Mouse (Mus musculus): ENCODE data around the gene Maats1. TPM values are rescaled to one million over a fixed set of nuclear protein-coding genes. Genes with fewer than 3 reads are reported as not detected.
"Not testable (repeated sequence)": the region's sequence is repeated elsewhere in the genome, so short reads cannot be mapped to it uniquely, and the experiment has no call there.

Gene Maats1
- polyA plus RNA-seq, 1 experiment from 2014 or later = 0.36 TPM

DNA sequence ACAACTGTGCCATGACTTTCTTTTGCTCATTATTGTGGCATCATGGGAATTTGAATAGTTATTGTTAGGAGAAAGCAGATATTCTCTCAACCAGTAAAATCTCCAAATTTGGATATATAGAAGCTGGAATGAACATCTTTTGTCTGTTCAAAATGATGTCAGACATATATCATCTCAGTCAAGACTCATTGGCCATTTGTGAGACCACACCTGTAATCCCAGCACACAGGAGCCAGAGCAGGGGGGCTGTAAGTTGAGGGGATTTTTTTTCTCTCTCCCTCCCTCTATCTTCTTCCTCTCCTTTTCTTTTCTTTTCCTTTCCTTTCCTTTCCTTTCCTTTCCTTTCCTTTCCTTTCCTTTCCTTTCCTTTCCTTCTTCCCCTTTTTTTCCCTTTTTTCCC is 10.9 kb upstream of the Maats1 start:
- Histone ChIP-seq H3K36me3 (replicated peaks) (peaks cover 49% of the 10 kb centered on the region), H3K4me1 (peaks cover 7% of the 10 kb centered on the region), H3K27me3 (ENCODE audit: poor library complexity, severe bottlenecking) (no peaks in the 10 kb centered on the region), H3K4me3 (no peak overlapping the region), H3K27ac (no peak overlapping the region), H3K9me3 (no peaks in the 10 kb centered on the region)
- no peak for DNase-seq (ENCODE audit: extremely low spot score, low spot score)

DNA sequence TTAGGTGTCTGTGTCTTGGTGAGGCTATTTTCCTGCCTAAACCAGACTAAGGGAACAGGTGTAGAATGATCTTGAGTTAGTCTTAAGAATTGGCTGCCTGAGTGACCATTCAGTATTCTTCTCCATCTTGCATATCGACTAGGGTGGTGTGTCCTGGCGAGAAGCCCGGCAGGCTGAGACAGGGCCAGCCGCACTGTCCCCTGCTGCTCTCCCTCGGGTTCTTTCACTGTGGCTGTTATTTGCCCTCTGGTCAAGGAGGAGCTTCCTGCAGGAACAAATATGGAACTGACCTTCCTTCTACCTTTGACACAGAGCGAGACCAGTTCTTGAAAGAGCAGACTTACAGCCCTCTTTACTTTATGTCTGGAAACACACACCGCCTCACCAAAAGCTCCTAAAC is 10.1 kb upstream of the Maats1 start:
- Histone ChIP-seq H3K36me3 (replicated peaks) (peaks cover 48% of the 10 kb centered on the region), H3K4me1 (peaks cover 13% of the 10 kb centered on the region), H3K4me3 (no peak overlapping the region), H3K9me3 (no peaks in the 10 kb centered on the region), H3K27ac (no peak overlapping the region), H3K27me3 (ENCODE audit: poor library complexity, severe bottlenecking) (no peaks in the 10 kb centered on the region)
- 88% methylated on average over 7 of the region's 7 CpGs for WGBS
- DNase-seq (ENCODE audit: extremely low spot score, low spot score) = no peak

DNA sequence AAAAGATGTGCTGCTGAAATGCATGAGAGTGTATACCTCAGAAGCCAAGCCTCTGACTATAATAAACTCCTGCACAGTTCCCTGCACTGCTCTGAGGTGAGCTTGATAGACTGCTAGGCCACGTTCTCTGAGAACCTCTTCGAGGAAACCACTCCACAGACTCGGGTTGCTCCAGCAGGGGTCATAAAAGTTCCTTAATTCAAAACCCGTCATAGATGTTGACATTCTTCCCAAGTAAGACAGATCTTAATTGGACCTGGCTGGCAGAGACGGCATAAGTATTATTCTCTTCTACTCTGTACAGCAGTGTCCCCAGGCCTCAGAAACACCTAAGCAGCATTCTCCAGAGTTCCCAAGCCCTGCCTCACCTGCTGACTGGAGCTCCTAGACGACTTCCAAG is 9.0 kb upstream of the Maats1 start:
- Histone ChIP-seq H3K9me3 (no peaks in the 10 kb centered on the region), H3K27me3 (ENCODE audit: poor library complexity, severe bottlenecking) (no peaks in the 10 kb centered on the region), H3K4me1 (peaks cover 17% of the 10 kb centered on the region), H3K4me3 (no peak overlapping the region), H3K27ac (no peak overlapping the region), H3K36me3 (replicated peaks) (peaks cover 45% of the 10 kb centered on the region)
- no peak for DNase-seq (ENCODE audit: extremely low spot score, low spot score)
- 89% methylated on average over 6 of the region's 6 CpGs for WGBS

DNA sequence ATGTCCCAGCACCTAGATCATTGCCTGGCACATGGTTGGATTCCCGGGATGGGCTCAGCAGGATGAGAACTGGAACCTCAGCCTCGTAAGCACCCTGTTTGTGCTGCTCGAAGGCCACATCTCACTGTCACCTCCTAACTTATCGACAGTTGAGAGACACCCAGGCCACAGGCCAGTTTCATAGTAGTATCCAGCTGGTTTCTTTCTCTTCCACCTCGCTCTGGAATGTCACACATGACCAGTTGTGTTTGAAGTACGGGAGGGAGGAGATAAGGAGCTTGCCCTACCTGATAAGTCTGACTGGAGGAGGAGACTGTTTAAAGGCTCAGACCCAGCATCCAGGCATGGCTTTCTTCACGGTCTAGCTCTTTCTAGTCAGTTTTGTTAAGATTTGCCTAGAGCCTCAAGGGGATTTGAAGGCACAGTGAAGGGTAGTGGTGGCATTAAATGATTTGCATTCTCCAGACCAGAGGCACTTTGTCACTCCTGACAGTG is 8.5 kb upstream of the Maats1 start:
- Histone ChIP-seq H3K36me3 (replicated peaks) (peaks cover 45% of the 10 kb centered on the region), H3K27ac (no peak overlapping the region), H3K4me1 (peaks cover 17% of the 10 kb centered on the region), H3K27me3 (ENCODE audit: poor library complexity, severe bottlenecking) (no peaks in the 10 kb centered on the region), H3K9me3 (no peaks in the 10 kb centered on the region), H3K4me3 (no peak overlapping the region)
- WGBS = 89% methylated on average over 7 of the region's 7 CpGs
- DNase-seq (ENCODE audit: extremely low spot score, low spot score) = no peak

DNA sequence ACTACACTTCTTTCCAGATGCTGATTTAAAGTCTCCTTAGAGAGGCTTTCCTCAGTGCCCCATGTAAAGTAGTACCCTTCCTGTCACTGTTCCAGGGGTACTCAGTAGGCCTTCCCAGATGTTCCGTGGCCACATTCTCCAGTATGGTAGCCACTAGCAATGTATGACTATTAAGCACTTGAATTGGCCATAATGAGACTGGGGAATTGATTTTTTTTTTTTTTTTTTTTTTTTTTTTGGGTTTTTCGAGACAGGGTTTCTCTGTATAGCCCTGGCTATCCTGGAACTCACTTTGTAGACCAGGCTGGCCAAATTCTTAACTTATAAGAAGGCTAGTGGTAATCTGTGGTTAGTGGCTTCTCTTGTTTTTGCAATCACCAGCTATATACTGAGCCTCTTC is 7.9 kb upstream of the Maats1 start:
- WGBS = 90% methylated on average over 2 of the region's 2 CpGs
- Histone ChIP-seq H3K9me3 (no peaks in the 10 kb centered on the region), H3K36me3 (replicated peaks) (peaks cover 45% of the 10 kb centered on the region), H3K27me3 (ENCODE audit: poor library complexity, severe bottlenecking) (no peaks in the 10 kb centered on the region), H3K4me3 (no peak overlapping the region), H3K4me1 (peaks cover 17% of the 10 kb centered on the region), H3K27ac (no peak overlapping the region)
- no peak for DNase-seq (ENCODE audit: extremely low spot score, low spot score)

DNA sequence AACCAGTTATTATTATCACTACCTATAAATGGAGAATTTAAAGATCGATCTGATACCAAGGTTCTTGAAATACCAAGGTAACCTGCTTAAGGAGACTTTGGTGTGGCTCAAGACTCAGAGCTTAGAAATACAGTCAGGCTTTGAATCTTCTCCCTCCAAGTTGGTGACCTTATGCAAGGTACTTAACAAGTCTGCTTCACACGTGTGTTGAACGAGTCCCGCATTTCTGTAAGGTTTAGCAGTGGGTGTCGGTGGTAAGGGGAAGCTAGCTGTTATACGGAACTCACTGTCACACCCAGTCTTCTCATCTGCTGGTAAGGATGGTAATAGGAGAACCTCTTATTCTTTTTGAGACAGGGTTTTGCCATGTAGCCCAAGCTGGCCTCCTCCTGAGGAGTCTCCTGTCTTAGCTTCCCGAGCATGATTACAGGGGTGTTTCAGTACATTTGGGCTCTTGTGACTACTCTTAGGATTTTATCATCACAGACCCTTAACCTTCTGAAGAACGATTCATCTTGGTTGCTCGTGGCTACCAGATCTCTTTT is 6.3 kb upstream of the Maats1 start:
- peaks cover 41% of the 10 kb centered on the region for H3K36me3 ChIP-seq (replicated peaks)
- no peak for DNase-seq (ENCODE audit: extremely low spot score, low spot score)
- peaks cover 17% of the 10 kb centered on the region for H3K4me1 ChIP-seq
- no peak overlapping the region for H3K27ac ChIP-seq
- H3K27me3 ChIP-seq (ENCODE audit: poor library complexity, severe bottlenecking) = no peaks in the 10 kb centered on the region
- no peaks in the 10 kb centered on the region for H3K9me3 ChIP-seq
- H3K4me3 ChIP-seq = no peak overlapping the region
- WGBS = 94% methylated on average over 9 of the region's 9 CpGs

DNA sequence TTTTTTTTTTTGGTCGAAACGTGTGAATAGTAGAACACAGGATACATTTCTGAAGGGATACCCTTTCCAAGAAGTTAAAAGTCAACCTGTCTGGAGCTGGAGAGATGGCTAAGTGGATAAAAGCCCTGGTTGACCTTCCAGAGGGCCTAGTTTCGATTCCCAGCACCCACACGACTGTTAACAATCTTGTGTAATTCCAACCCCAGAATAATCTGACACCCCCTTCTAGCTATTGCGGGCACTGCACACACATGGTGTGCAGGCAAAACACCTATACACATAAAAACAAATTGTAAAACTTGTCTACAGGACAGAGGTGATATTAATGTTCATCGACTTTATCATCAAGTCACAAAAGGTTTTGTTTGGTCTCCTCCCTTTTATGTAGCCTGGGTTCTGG is 5.6 kb upstream of the Maats1 start:
- peak overlapping the region; percentile 72 for H3K4me3 ChIP-seq
- no peaks in the 10 kb centered on the region for H3K27me3 ChIP-seq (ENCODE audit: poor library complexity, severe bottlenecking)
- no peaks in the 10 kb centered on the region for H3K9me3 ChIP-seq
- peaks cover 38% of the 10 kb centered on the region for H3K36me3 ChIP-seq (replicated peaks)
- WGBS = 60% methylated on average over 6 of the region's 6 CpGs
- peaks cover 17% of the 10 kb centered on the region for H3K4me1 ChIP-seq
- peak overlapping the region; percentile 93 for H3K27ac ChIP-seq
- DNase-seq (ENCODE audit: extremely low spot score, low spot score) = no peak

DNA sequence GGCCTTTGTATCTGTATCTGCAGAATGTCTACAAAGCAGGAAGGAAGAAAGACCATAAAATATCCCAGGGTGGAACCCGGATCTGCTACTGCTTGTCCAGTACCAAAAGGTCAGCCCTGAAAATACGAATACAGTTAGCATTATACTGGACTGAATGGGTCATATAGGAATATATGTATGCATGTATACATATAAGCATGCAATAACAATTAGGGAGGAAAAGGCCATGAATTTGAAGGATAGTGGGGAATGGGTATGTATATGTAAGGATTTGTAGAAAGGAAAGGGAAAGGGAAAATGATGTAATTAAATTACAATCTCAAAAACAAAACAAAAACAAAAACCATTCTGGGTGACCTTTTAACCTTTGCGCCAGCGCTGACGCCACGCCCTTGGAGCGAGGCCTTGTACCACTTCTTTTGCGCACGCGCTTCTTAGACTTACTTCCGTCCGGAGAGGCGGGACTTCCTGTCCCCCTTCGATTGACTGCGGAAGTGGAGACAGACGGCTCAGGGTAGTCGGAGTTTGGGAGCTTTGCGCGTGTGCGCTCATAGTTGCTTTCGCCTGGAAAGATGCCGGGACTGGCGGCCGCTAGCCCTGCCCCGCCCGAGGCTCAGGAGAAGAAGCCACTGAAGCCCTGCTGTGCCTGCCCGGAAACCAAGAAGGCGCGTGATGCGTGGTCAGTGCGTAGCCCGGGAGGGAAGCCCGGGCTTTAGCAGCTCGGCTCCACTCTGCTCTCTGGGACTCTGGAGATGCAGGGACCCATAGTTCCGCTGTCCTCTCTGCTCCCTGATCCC is 4.8 kb upstream of the Maats1 start, which contains the start of the genes Cox17 and Gm21987:
Gene Cox17, plus strand, starts transcription at position 463 of the 797 bp plus-strand sequence.
Gene Gm21987, plus strand, starts transcription at position 512 of the 797 bp plus-strand sequence.
- Histone ChIP-seq H3K27ac (peak within 1 kb of the TSS; percentile 93), H3K4me3 (peak within 1 kb of the TSS; percentile 72), H3K27me3 (ENCODE audit: poor library complexity, severe bottlenecking) (no peaks in the 10 kb centered on the region), H3K4me1 (peaks cover 25% of the 10 kb centered on the region), H3K9me3 (no peaks in the 10 kb centered on the region), H3K36me3 (replicated peaks) (peaks cover 29% of the 10 kb centered on the region)
- WGBS = 3% methylated on average over 35 of the region's 35 CpGs
- DNase-seq (ENCODE audit: extremely low spot score, low spot score) = peak; percentile 88

DNA sequence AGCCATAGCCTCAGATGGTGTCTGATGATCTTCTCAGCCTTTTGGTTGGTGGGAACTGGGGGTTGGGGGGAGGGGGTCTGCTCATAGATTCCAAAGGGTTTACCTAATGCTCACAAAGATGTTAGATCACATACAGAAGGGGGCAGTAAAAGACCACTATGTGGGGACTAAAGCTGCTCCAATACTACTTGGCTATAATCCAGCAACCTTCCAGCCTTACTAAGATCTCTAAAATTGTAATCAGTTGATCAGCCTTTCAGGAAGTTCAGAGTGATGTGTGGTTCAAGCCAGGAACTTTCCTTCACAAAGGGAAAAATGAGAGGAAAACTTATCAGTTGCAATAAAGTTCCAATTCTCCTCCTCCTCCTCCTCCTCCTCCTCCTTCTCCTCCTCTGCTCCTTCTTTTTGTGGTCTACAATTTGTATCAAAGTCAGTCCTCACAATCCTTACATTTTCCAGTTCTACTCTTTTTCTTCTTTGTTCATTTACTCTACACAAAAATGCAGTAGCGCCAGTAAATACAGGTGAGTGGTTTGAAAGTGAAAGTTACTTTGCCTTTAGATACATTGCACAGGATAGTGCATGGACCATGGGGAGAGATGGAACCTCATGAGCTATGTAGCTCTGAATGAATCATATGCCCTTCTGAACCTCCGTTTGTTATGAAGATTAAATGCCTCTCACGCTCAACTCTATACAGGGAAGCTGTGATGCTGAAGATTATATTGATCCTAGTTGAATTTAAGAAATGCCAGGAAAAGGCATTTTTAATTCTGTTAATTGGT is 3.2 kb upstream of the Maats1 start:
- H3K27ac ChIP-seq = no peak overlapping the region

DNA sequence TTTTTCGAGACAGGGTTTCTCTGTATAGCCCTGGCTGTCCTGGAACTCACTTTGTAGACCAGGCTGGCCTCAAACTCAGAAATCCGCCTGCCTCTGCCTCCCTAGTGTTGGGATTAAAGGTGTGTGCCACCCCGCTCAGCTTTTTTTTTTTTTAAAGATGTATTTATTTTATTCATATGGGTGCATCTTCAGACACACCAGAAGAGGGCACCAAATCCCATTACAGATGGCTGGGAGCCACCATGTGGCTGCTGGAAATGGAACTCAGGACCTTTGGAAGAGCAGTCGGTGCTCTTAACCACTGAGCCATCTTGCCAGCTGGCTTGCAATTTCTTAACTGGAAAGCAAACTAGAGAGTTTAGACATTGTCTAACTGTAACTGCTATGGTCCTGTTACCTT is 3.9 kb downstream of the Maats1 start:
- peaks cover 14% of the 10 kb centered on the region for H3K4me1 ChIP-seq
- H3K27me3 ChIP-seq (ENCODE audit: poor library complexity, severe bottlenecking); H3K9me3 ChIP-seq; H3K27ac ChIP-seq; DNase-seq (ENCODE audit: extremely low spot score, low spot score); H3K36me3 ChIP-seq (replicated peaks); H3K4me3 ChIP-seq: not testable (repeated sequence)
- 82% methylated on average over 4 of the region's 4 CpGs for WGBS

More for the DNA sequence above, 3.2 kb upstream of the Maats1 start:
- H3K4me1 ChIP-seq = peaks cover 31% of the 10 kb centered on the region
- peak; percentile 29 for DNase-seq (ENCODE audit: extremely low spot score, low spot score)
- peaks cover 13% of the 10 kb centered on the region for H3K36me3 ChIP-seq (replicated peaks)
- H3K9me3 ChIP-seq = no peaks in the 10 kb centered on the region; the same call in 1 of the 2 replicates
- H3K27me3 ChIP-seq (ENCODE audit: poor library complexity, severe bottlenecking) = no peaks in the 10 kb centered on the region
- no peak overlapping the region for H3K4me3 ChIP-seq
- WGBS = 85% methylated on average over 3 of the region's 3 CpGs

DNA sequence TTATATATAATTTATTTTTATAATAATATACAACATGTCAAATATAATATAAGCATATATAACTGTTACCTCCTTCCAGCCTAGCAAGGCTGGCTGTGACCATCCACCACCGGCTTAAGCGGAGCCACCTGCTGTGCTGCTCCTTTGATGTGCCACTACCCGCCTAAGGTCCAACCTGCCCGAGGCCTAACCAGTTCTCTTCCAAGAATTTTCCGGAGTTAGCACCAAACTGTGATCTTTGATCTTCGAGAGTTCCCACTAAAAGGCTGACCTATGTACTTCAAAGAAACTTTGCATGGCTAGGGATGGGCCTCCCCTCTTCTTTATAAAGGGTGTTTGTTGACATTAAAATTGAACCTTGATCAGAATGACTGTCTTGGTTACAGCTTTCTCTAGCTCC is 7.5 kb downstream of the Maats1 start:
- no peak for DNase-seq (ENCODE audit: extremely low spot score, low spot score)
- no peaks in the 10 kb centered on the region for H3K4me1 ChIP-seq
- H3K27me3 ChIP-seq (ENCODE audit: poor library complexity, severe bottlenecking) = no peaks in the 10 kb centered on the region
- no peak overlapping the region for H3K27ac ChIP-seq
- WGBS = 40% methylated on average over 6 of the region's 6 CpGs
- H3K36me3 ChIP-seq (replicated peaks) = no peaks in the 10 kb centered on the region
- H3K4me3 ChIP-seq = no peak overlapping the region
- H3K9me3 ChIP-seq = no peaks in the 10 kb centered on the region; the same call in 1 of the 2 replicates

DNA sequence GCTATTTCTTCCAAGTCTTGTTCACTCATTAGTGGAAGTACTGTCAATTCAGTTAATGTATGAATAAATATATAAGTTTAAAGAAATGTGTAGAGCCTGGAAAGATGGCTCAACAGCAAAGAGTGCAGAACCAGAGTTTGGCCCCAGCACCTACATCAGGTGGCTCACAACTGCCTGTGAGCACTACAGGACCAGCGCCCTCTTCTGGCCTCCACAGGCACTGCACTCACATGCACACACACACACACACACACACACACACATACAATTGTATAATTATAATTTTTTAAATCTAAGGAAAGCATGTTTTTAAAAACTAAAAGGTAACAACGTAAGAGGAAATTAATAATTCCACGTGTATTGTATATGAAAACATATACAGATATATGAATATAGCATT is 12.6 kb downstream of the Maats1 start:
- Histone ChIP-seq H3K27me3 (ENCODE audit: poor library complexity, severe bottlenecking) (no peaks in the 10 kb centered on the region), H3K36me3 (replicated peaks) (no peaks in the 10 kb centered on the region), H3K4me3 (no peak overlapping the region), H3K4me1 (no peaks in the 10 kb centered on the region), H3K27ac (no peak overlapping the region), H3K9me3 (no peaks in the 10 kb centered on the region; the same call in 1 of the 2 replicates)
- DNase-seq (ENCODE audit: extremely low spot score, low spot score) = no peak
- 89% methylated on average over 3 of the region's 3 CpGs for WGBS
